In genomic region chr7:109098145-109099018, GRCm38 (mm10) we compare ENCODE assay signal across 8 mouse cellular contexts. TPM values are rescaled to one million over a fixed set of nuclear protein-coding genes. Genes with fewer than 3 reads are reported as not detected.
DNase-seq lines count a peak whose midpoint lies in the region; ATAC-seq lines count a peak whose summit lies in the region.

No protein-coding gene starts in this region.

- DNase-seq in layer of hippocampus, adult 18-20 months (ENCODE audit: low spot score in 2 of 2): peak; percentile 16 to 61
- no peak for DNase-seq in layer of hippocampus, adult 8-10 months (ENCODE audit: low spot score in 2 of 2)
- peak; percentile 50 for DNase-seq in R1 (ENCODE audit: low read depth, low spot score)
- DNase-seq in heart, postnatal 10 days: peak; percentile 24 to 54
- DNase-seq in left cerebral cortex, postnatal 4 days: peak; percentile 40
- DNase-seq in ovary, postnatal 10 days (ENCODE audit: low spot score): no peak

- H3K4me1 ChIP-seq in neural tube, embryonic 12.5 days: no peaks in the 10 kb centered on the region

- intact Hi-C loops in heart, postnatal 10 days (cut with DNase I): loop anchor here (1.0 kb wide), 1 partner anchor 326 kb away; no protein-coding TSS in a partner anchor
- intact Hi-C loops in left cerebral cortex, postnatal 4 days (cut with DNase I): loop anchor here (2.0 kb wide), 1 partner anchor 326 kb away; no protein-coding TSS in a partner anchor

- WGBS in neural tube, embryonic 12.5 days: 28% methylated on average over 6 of the region's 6 CpGs

- ATAC-seq in common myeloid progenitor, adult 5-6 weeks (replicated peaks; ENCODE audit: low read depth, poor library complexity, severe bottlenecking): peak; percentile 87
- ATAC-seq in neural tube, embryonic 12.5 days (ENCODE audit: low FRiP score, low read depth): peak; percentile 48; the same call in 1 of the 2 replicates

- no peaks in the 10 kb centered on the region for H3K9me3 ChIP-seq in neural tube, embryonic 12.5 days

- no peak overlapping the region for H3K4me3 ChIP-seq in neural tube, embryonic 12.5 days

- no peak overlapping the region for H3K4me2 ChIP-seq in neural tube, embryonic 12.5 days (replicated peaks)

- H3K36me3 ChIP-seq in neural tube, embryonic 12.5 days: no peaks in the 10 kb centered on the region

- no peak overlapping the region for H3K9ac ChIP-seq in neural tube, embryonic 12.5 days

- no peaks in the 10 kb centered on the region for H3K27me3 ChIP-seq in neural tube, embryonic 12.5 days (replicated peaks)

- H3K27ac ChIP-seq in neural tube, embryonic 12.5 days: no peak overlapping the region

RNA-seq across cellular contexts. Expression of gene Ric3, which starts 15.3 kb away (rescaled TPM):
- total RNA-seq in layer of hippocampus, adult 18-20 months (2021): 10 to 100 TPM; 67.2 to 72.2 TPM
- total RNA-seq in layer of hippocampus, adult 8-10 months (2022): 10 to 100 TPM; 66.7 to 77.1 (median 72.9) TPM
- total RNA-seq in common myeloid progenitor, adult 5-6 weeks (2017): 1.6 and 3.1 TPM in 2 replicates
- under 1 TPM; 0.45 to 0.67 TPM for total RNA-seq in heart, postnatal 10 days (2021)
- 10 to 100 TPM; 37.8 to 39.4 TPM for total RNA-seq in left cerebral cortex, postnatal 4 days (2021)
- 21.2 and 24.1 TPM in 2 replicates for polyA plus RNA-seq in neural tube, embryonic 12.5 days (2016; fragmentation: Nextera tagmentation; extraction: Ambion mirVana)

Comparison
In these comparisons a context has a peak if more than half of its experiments do, and no peak if none do; other contexts are left out.
1. DNase-seq: peak in layer of hippocampus, adult 18-20 months (2 of 2), R1 (single experiment), heart, postnatal 10 days (2 of 2) and left cerebral cortex, postnatal 4 days (single experiment); none in layer of hippocampus, adult 8-10 months (0 of 2) and ovary, postnatal 10 days (single experiment).